Mouse (Mus musculus) neural tube, embryonic 15.5 days (tissue): ENCODE data around the gene Tmem59l. TPM values are rescaled to one million over a fixed set of nuclear protein-coding genes. Genes with fewer than 3 reads are reported as not detected.

ENCODE experiments used
- ATAC-seq: fragments of 200-750 bp; cut with Nextera tagmentation; 2 replicates; pipeline ENCODE4 v1.8.0; 2017; ENCODE audit warnings: mild to moderate bottlenecking, moderate TSS enrichment, moderate library complexity; ENCODE audit not compliant: low FRiP score
- H3K27ac ChIP-seq: fragments of 300-500 bp; sonication (generic); replicated peaks from 2 replicates; pipeline ENCODE4 v1.5.1; 2015; ENCODE audit warnings: mild to moderate bottlenecking, inconsistent platforms
- H3K27me3 ChIP-seq: fragments of 300-500 bp; sonication (generic); replicated peaks from 2 replicates; pipeline ENCODE4 v1.6.1; 2015; ENCODE audit warnings: inconsistent platforms
- H3K36me3 ChIP-seq: fragments of 300-500 bp; sonication (generic); 2 replicates; pipeline ENCODE4 v1.6.1; 2015; ENCODE audit warnings: inconsistent platforms
- H3K4me1 ChIP-seq: fragments of 300-500 bp; sonication (generic); 2 replicates; pipeline ENCODE4 v1.6.1; 2015; ENCODE audit warnings: inconsistent platforms
- H3K4me2 ChIP-seq: fragments of 300-500 bp; sonication (generic); 2 replicates; pipeline ENCODE4 v1.6.1; 2015; ENCODE audit warnings: inconsistent platforms, mild to moderate bottlenecking, moderate library complexity
- H3K4me3 ChIP-seq: fragments of 300-500 bp; sonication (generic); replicated peaks from 2 replicates; pipeline ENCODE4 v1.5.1; 2015; ENCODE audit warnings: mild to moderate bottlenecking, inconsistent platforms
- H3K9ac ChIP-seq: fragments of 300-500 bp; sonication (generic); replicated peaks from 2 replicates; pipeline ENCODE4 v1.6.1; 2015; ENCODE audit warnings: mild to moderate bottlenecking, inconsistent platforms
- H3K9me3 ChIP-seq: fragments of 300-500 bp; sonication (generic); replicated peaks from 2 replicates; pipeline ENCODE4 v1.6.1; 2016; ENCODE audit warnings: inconsistent platforms
- WGBS: fragments of 180-500 bp; shearing (Covaris S2); methylation state at CpG from one replicate; pipeline ENCODE4 v1.1.7; 2015; ENCODE audit warnings: mixed read lengths; 5-methylcytosine and 5-hydroxymethylcytosine counted together
- polyA plus RNA-seq: library from polyadenylated mRNA; unstranded; fragments of >200 nt; fragmentation: Nextera tagmentation; extraction: Ambion mirVana; gene quantifications from 2 replicates; pipeline ENCODE4 v1.2.1, GENCODE M21; 2015

Tmem59l gene
- polyA plus RNA-seq, 1 experiment from 2014 or later = 188 TPM

DNA sequence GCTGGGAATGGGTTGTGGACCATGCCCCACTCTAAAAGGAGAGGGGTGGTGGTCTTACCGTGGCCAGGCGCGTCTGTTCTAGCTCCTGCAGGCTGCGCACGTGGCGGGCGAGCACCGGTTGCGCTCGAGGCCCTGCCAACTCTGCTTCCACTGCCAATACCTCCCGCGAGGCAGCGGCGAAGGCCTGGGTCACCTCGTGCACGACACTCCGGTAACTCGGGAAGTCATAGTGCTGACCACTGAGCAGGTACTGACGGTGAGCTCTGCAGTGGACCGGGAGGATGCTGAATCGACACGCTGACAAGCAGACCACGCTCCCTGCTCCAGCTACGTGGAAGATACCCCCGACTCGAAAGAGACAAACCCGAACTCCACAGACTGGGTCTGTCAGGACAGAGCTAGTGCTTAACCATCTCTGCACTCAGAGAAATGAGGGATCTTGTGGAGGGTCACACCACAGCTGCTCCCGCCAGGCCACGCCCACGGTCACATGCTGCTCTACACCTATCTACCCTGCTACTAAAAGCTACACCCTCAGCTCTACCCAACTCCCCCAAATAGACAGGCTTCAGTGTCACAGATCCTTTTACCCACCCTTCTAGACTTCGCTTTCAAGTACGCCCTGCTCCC, 18.7 kb upstream of the Tmem59l start:
- Histone ChIP-seq H3K9ac (peak overlapping the region; percentile 87), H3K4me3 (peak overlapping the region; percentile 70), H3K36me3 (peaks cover 22% of the 10 kb centered on the region), H3K27me3 (peaks cover 30% of the 10 kb centered on the region), H3K4me2 (peak overlapping the region; percentile 90), H3K4me1 (peaks cover 72% of the 10 kb centered on the region), H3K27ac (peak overlapping the region; percentile 96), H3K9me3 (no peaks in the 10 kb centered on the region)
- 38% methylated on average over 32 of the region's 32 CpGs for WGBS
- ATAC-seq = peak; percentile 19

DNA sequence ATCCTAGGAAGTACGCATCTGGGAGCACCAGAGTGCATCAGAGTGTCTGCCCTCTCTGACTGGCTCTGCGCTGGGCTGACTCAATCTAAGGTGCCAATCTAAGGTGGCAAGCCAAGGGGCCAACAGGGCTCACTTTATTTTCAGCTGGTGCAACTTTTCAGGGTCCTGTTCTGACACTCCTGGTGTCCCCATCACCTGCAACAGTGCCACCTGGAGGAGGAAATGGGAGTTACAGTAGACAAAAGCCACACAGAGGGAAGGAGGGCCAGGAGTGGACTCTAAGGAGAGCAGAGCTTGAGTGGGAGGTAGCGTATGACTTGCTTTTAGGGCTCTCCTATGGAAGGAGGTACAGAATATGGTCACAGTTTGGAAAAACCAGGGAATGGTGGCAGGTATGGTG, 17.7 kb upstream of the Tmem59l start:
- Histone ChIP-seq H3K27ac (peak overlapping the region; percentile 58), H3K4me1 (peaks cover 76% of the 10 kb centered on the region), H3K36me3 (peaks cover 22% of the 10 kb centered on the region), H3K4me2 (peak overlapping the region; percentile 90), H3K4me3 (0 out of 2 replicates have a peak overlapping the region, but pooled peaks have one; percentile 4), H3K9me3 (no peaks in the 10 kb centered on the region), H3K27me3 (peaks cover 39% of the 10 kb centered on the region), H3K9ac (0 out of 2 replicates have a peak overlapping the region, but pooled peaks have one; percentile 87)
- WGBS = 73% methylated on average over 3 of the region's 3 CpGs
- no peak for ATAC-seq

GRCm38 (mm10) chr8:70504291-70504716, 17.1 kb upstream of the Tmem59l start:
- Histone ChIP-seq H3K27ac (peak overlapping the region; percentile 58), H3K9ac (0 out of 2 replicates have a peak overlapping the region, but pooled peaks have one; percentile 87), H3K4me1 (peaks cover 72% of the 10 kb centered on the region), H3K4me3 (no peak overlapping the region), H3K4me2 (peak overlapping the region; percentile 90), H3K9me3 (no peaks in the 10 kb centered on the region), H3K36me3 (peaks cover 22% of the 10 kb centered on the region), H3K27me3 (peaks cover 44% of the 10 kb centered on the region)
- no peak for ATAC-seq
- 31% methylated on average over 16 of the region's 16 CpGs for WGBS

DNA sequence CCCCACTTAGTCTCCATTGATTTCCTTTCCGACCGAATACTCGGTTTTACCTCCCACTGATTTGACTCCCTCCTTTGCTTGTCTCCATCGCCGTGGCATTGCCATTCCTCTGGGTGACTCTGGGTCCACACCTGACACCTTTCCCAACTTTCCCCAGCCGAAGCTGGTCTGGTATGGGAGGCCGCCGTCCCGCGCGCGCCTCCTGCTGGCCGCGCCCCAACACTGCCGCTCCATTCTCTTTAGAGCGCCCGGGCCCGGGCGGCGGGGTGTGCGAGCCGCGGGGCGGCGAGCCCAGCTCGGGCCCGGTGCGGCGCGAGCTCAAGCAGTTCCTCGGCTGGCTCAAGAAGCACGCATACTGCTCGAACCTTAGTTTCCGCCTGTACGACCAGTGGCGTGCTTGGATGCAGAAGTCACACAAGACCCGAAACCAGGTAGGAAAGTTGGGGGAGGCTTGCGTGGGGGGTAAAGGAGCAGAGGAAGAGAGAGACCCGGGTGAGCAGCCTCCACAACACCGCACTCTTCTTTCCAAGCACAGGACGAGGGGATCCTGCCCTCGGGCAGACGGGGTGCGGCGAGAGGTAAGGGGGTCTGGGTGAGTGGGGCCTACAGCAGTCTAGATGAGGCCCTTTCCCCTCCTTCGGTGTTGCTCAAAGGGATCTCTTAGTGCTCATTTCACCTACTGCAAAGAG, 16.0 kb upstream of the Tmem59l start:
- H3K36me3 ChIP-seq = peaks cover 15% of the 10 kb centered on the region
- H3K4me1 ChIP-seq = peaks cover 62% of the 10 kb centered on the region
- H3K27me3 ChIP-seq = peaks cover 55% of the 10 kb centered on the region
- H3K4me3 ChIP-seq = peak overlapping the region; percentile 10; the same call in 1 of the 2 replicates
- no peaks in the 10 kb centered on the region for H3K9me3 ChIP-seq
- WGBS = 12% methylated on average over 46 of the region's 46 CpGs
- no peak overlapping the region for H3K9ac ChIP-seq
- no peak for ATAC-seq
- peak overlapping the region; percentile 19; the same call in 1 of the 2 replicates for H3K4me2 ChIP-seq
- no peak overlapping the region for H3K27ac ChIP-seq

GRCm38 (mm10) chr8:70502540-70502939, 15.4 kb upstream of the Tmem59l start:
- no peak for ATAC-seq
- no peaks in the 10 kb centered on the region for H3K9me3 ChIP-seq
- H3K27ac ChIP-seq = no peak overlapping the region; the same call in 1 of the 2 replicates
- 37% methylated on average over 12 of the region's 12 CpGs for whole genome bisulfite sequencing
- peaks cover 9% of the 10 kb centered on the region for H3K36me3 ChIP-seq
- H3K4me3 ChIP-seq = no peak overlapping the region
- H3K9ac ChIP-seq = 0 out of 2 replicates have a peak overlapping the region, but pooled peaks have one; percentile 17
- H3K27me3 ChIP-seq = peaks cover 62% of the 10 kb centered on the region
- H3K4me1 ChIP-seq = peaks cover 62% of the 10 kb centered on the region
- no peak overlapping the region for H3K4me2 ChIP-seq

GRCm38 (mm10) chr8:70501820-70502529, 14.8 kb upstream of the Tmem59l start:
- Histone ChIP-seq H3K4me3 (no peak overlapping the region), H3K36me3 (peaks cover 4% of the 10 kb centered on the region), H3K27ac (no peak overlapping the region; the same call in 1 of the 2 replicates), H3K4me2 (no peak overlapping the region), H3K4me1 (peaks cover 61% of the 10 kb centered on the region), H3K27me3 (peaks cover 67% of the 10 kb centered on the region), H3K9ac (peak overlapping the region; percentile 17; the same call in 1 of the 2 replicates), H3K9me3 (no peaks in the 10 kb centered on the region)
- 9% methylated on average over 23 of the region's 23 CpGs for WGBS
- ATAC-seq = no peak

DNA sequence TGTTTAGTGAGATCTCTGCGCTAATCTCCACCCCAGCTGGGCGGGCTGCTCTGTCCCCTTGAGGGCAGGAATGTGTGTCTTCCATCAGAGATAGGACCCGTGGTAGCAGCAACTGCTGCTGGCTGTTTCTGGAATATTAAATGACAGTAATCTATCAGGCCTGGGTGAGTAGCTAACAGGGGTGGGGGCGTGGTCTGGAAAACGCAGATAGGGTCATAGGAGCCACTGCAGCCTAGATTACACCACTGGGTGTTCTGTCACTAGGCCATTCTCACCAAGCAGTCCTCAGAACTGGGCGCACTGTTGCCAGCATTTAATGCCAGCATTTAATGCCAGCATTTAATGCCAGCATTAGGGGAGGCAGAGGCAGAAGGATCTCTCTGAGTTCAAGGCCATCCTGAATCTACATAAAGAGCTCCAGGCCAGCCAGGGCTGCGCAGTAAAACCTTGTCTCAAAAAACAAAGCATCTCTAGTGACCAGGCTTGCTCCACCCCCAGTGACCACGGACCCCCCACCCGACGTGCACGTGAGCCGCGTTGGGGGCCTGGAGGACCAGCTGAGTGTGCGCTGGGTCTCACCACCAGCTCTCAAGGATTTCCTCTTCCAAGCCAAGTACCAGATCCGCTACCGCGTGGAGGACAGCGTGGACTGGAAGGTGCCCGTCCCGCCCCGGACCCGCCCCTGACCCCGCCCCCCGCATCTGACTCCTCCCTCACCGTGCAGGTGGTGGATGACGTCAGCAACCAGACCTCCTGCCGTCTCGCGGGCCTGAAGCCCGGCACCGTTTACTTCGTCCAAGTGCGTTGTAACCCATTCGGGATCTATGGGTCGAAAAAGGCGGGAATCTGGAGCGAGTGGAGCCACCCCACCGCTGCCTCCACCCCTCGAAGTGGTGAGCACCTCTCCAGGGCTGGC, 13.5 kb upstream of the Tmem59l start:
- Histone ChIP-seq H3K9ac (no peak overlapping the region), H3K4me2 (peak overlapping the region; percentile 46), H3K4me1 (peaks cover 54% of the 10 kb centered on the region), H3K27me3 (peaks cover 81% of the 10 kb centered on the region), H3K36me3 (peaks cover 3% of the 10 kb centered on the region; the same call in 1 of the 2 replicates), H3K4me3 (peak overlapping the region; percentile 24; the same call in 1 of the 2 replicates), H3K27ac (no peak overlapping the region), H3K9me3 (no peaks in the 10 kb centered on the region)
- 11% methylated on average over 39 of the region's 39 CpGs for WGBS
- ATAC-seq = no peak

DNA sequence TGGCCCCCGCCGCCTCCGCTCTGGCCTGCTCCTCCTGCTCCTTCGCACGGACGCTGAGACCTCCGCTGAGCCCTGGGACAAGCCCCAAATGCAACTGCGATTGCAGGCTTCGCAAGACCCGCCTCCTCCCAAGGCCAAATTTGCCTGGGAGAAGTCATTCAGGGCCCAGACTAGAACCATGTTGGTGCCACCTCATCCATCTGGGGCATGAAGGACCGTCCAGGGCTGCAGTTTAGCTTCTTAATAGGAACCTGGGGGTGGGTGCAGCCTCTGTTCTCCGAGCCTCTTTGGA, 8.6 kb upstream of the Tmem59l start:
- peaks cover 45% of the 10 kb centered on the region for H3K4me1 ChIP-seq
- no peaks in the 10 kb centered on the region for H3K36me3 ChIP-seq
- H3K27ac ChIP-seq = no peak overlapping the region
- no peak overlapping the region for H3K9ac ChIP-seq
- peak overlapping the region; percentile 20 for H3K4me2 ChIP-seq
- H3K4me3 ChIP-seq = no peak overlapping the region
- WGBS = 8% methylated on average over 12 of the region's 12 CpGs
- peaks cover 98% of the 10 kb centered on the region for H3K27me3 ChIP-seq
- no peaks in the 10 kb centered on the region for H3K9me3 ChIP-seq
- no peak for ATAC-seq

DNA sequence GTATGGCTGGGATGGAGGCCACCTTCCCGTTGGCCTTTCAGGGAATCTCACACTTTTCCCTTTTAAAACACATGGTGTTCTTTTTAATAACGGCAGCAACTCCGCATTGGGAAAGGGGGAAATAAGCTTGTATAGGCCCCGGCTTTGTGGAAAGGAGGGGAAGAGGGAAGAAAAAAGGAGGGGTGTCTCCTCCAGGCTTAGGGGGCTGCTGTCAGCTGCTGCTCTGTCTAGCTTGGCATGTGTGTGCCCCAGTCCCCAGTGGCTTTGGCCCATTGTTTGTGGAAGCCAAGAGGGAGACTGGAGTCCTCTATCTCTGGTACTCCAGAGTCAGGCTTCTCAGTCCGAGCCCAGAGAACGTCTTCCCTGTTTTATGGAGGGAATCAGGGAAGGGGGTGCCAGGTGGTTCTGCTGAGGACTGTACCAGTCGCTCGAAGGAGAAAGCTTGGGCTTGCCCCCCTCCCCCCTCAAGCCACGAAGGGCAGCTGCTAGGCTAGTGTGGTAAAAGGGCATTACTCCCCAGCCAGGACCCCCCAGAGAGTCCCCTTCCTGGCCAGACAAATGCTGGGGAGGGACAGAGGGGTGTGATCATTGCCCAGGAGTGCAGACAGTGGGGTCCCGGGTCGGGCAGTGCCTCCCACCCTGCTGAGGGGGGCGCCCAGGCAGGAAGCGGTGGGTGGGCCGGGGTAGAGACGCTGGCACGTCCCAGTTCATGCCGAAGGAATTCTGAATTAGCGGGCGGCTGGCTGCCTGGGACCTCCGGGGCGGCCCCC, 8.0 kb upstream of the Tmem59l start:
- Histone ChIP-seq H3K27me3 (peaks cover 98% of the 10 kb centered on the region), H3K36me3 (no peaks in the 10 kb centered on the region), H3K9me3 (no peaks in the 10 kb centered on the region), H3K9ac (no peak overlapping the region), H3K4me2 (peak overlapping the region; percentile 20), H3K27ac (no peak overlapping the region), H3K4me3 (no peak overlapping the region), H3K4me1 (peaks cover 41% of the 10 kb centered on the region)
- WGBS = 2% methylated on average over 21 of the region's 21 CpGs
- ATAC-seq = 0 out of 2 replicates have a peak, but pooled peaks have one; percentile 15

DNA sequence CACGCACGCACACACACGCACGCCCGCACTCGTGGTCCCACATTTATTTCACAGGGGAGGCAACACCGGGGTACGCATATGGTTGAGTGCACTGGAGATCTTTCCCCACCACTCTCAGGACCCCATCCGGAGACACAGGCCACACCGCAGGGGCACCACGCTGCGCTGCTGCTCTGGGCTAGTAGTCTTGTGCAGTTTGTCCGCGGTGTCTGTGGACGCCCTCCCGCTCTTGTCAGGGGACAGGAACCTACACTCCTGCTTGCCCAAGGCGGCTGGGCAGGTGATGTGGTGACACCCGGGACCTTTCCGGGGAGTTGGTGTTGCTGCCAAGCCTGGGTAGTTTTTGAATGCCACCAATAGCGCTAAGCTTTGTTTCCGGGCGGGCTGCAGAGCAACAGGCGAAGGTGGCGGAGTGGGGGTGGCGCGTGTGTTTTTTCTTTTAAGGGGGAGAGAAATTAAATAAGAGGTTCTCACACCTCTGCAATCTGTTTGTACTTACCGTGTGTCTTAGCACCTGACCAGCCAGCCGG, 7.3 kb upstream of the Tmem59l start:
- peak overlapping the region; percentile 63 for H3K4me2 ChIP-seq
- WGBS = 4% methylated on average over 28 of the region's 28 CpGs
- H3K9ac ChIP-seq = no peak overlapping the region
- no peaks in the 10 kb centered on the region for H3K36me3 ChIP-seq
- peaks cover 98% of the 10 kb centered on the region for H3K27me3 ChIP-seq
- no peak overlapping the region for H3K27ac ChIP-seq
- ATAC-seq = no peak
- H3K9me3 ChIP-seq = no peaks in the 10 kb centered on the region
- H3K4me1 ChIP-seq = peaks cover 45% of the 10 kb centered on the region
- peak overlapping the region; percentile 35 for H3K4me3 ChIP-seq
